Mouse (Mus musculus): ENCODE measurements at regions not wholly inside any gene's neighbourhood (a gene's known extent, or its start where the extent isn't known, plus 50 kb on each side); places are given as distances from the start of the nearest gene placed in this dataset.

DNA sequence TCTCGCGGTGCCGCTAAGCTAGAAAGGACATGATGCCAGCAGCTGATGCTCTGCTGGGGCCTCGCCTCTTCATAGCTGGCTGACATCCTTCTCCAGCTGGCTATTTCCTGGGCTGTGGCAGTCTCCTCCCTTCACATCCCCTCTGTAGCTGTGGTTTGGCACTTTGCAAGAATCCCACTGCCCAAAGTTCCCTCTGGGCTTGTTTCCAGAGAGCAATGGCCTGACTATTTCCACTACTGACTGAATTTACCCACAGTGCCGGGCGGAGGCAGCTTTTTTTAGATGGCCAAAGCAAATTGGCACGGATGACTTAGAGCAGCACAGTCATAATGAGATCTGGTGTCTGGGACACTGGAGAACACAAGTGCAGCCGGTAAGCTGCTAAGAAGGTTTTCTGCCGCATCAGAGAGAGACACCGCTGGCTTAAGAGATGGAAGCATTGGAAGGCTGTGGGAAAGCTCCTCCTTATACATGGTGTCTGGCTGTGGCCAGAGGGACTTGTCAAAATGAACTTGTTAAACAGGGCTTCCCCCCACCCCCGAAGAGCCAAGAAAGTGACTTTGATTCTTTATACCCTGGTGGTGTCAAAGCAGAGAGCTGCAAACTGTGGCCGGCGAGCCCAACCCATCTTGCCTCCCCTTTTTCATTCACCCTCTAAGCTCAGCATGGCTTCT, 98.5 kb downstream of the Dkk1 start:
- Histone ChIP-seq H3K4me1 (ENCODE audit: control insufficient read depth, insufficient read depth, low read length) (no peaks in the 10 kb centered on the region), H3K27ac (ENCODE audit: low read depth, low read length) (no peak overlapping the region), H3K9me3 (ENCODE audit: control insufficient read depth, low read length) (no peaks in the 10 kb centered on the region), H3K27me3 (ENCODE audit: control insufficient read depth, insufficient read depth, low read length) (no peaks in the 10 kb centered on the region), H3K4me3 (ENCODE audit: low read depth, low read length) (no peak overlapping the region), H3K4me2 (ENCODE audit: low read depth) (no peak overlapping the region), H3K9ac (ENCODE audit: low read length) (no peak overlapping the region), H3K36me3 (ENCODE audit: control insufficient read depth, insufficient read depth, low read length) (no peaks in the 10 kb centered on the region)
- WGBS: 88% methylated on average over 13 of the region's 13 CpGs
- ATAC-seq (ENCODE audit: insufficient read depth, low FRiP score, low TSS enrichment): no peak
- no peak for DNase-seq (ENCODE audit: low spot score)

DNA sequence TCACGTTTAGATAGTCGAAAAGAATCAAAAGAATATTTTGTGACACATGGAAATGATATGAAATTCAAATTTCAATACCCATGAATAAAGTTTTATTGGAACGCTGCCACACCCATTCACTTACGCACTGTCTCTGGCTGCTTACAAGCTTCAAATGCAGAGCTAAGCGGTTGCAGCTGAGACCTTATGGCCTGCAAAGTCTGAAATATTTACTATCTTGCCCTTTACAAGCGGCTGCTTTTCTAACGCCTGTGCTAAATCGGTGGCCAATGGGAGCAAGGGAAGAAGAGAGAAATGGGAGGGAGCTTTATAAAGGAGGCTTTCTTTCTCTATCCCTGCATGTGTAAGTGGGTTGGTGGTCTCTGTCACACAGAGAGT, 97.9 kb downstream of the Dkk1 start:
- no peaks in the 10 kb centered on the region for H3K27me3 ChIP-seq (ENCODE audit: control insufficient read depth, insufficient read depth, low read length)
- no peak overlapping the region for H3K4me3 ChIP-seq (ENCODE audit: low read depth, low read length)
- H3K27ac ChIP-seq (ENCODE audit: low read depth, low read length): no peak overlapping the region
- H3K4me2 ChIP-seq (ENCODE audit: low read depth): no peak overlapping the region
- H3K9me3 ChIP-seq (ENCODE audit: control insufficient read depth, low read length): no peaks in the 10 kb centered on the region
- ATAC-seq (ENCODE audit: insufficient read depth, low FRiP score, low TSS enrichment) (no peak), DNase-seq (ENCODE audit: low spot score) (no peak)
- 72% methylated on average over 8 of the region's 8 CpGs for WGBS
- H3K4me1 ChIP-seq (ENCODE audit: control insufficient read depth, insufficient read depth, low read length): no peaks in the 10 kb centered on the region
- H3K9ac ChIP-seq (ENCODE audit: low read length): no peak overlapping the region
- H3K36me3 ChIP-seq (ENCODE audit: control insufficient read depth, insufficient read depth, low read length): no peaks in the 10 kb centered on the region

DNA sequence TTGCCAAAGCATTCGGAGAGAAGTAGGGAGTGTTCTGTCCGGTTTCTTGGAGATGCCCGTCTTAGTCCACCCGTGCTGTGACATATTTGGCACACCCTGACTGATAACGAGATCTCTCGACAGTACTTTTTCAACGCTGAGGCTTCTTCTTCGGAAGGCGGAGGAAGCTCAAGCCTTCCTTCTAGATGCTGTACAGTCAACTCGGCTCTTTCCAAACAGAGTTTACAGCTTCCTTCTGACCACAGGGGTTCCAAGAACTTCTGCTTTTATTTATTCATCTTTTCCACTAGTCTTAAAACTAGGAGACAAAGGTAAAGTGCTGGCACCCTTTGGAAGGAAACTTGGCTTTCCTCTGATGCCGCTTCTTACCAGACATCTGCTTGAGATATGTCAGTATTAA, 96.8 kb downstream of the Dkk1 start:
- no peak overlapping the region for H3K4me3 ChIP-seq (ENCODE audit: low read depth, low read length)
- H3K9me3 ChIP-seq (ENCODE audit: control insufficient read depth, low read length): no peaks in the 10 kb centered on the region
- no peaks in the 10 kb centered on the region for H3K4me1 ChIP-seq (ENCODE audit: control insufficient read depth, insufficient read depth, low read length)
- WGBS: 89% methylated on average over 11 of the region's 11 CpGs
- DNase-seq (ENCODE audit: low spot score): no peak
- H3K36me3 ChIP-seq (ENCODE audit: control insufficient read depth, insufficient read depth, low read length): no peaks in the 10 kb centered on the region
- no peak overlapping the region for H3K27ac ChIP-seq (ENCODE audit: low read depth, low read length)
- no peak for ATAC-seq (ENCODE audit: insufficient read depth, low FRiP score, low TSS enrichment)
- no peak overlapping the region for H3K4me2 ChIP-seq (ENCODE audit: low read depth)
- no peak overlapping the region for H3K9ac ChIP-seq (ENCODE audit: low read length)
- no peaks in the 10 kb centered on the region for H3K27me3 ChIP-seq (ENCODE audit: control insufficient read depth, insufficient read depth, low read length)

DNA sequence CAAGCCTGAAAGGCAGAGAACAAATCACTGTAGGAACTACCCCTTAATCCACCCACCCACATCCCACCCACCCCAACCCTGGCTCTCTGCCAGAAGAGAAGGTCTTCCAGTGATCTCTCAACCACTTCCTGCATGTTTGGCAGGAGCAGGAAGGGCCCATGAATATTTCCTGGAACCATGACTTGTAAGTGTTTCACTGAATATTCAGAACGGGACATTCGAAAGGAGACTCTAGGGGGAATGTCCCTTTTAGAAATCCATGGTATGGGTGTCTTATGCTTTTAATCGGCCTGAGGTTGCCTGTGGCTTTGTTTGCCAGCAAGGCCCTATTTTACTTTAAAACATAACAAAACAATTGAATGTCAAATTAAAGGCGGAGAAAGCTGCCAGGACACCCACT, 66.0 kb downstream of the Dkk1 start:
- no peak overlapping the region for H3K4me2 ChIP-seq (ENCODE audit: low read depth)
- WGBS: 47% methylated on average over 4 of the region's 4 CpGs
- DNase-seq (ENCODE audit: low spot score): no peak

DNA sequence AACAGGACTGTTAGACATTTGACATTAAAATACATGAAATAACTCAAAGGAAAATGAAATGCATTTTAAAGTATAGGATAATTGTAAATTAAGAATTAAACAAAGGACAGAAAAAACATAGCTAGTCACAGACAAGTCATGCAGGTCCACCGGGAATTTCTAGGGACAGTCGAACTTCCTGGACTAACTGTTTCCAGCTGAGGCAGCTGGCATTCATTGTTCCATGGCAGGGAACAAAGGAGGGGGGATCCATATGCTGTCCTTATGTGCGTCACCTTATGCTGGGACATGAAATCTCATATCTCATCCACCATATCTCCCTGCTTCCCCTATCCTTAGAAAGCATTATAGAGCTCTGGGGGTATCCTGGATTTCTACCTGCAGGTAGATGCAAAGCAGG, 59.7 kb downstream of the Dkk1 start:
- no peaks in the 10 kb centered on the region for H3K9me3 ChIP-seq (ENCODE audit: control insufficient read depth, low read length)
- H3K4me2 ChIP-seq (ENCODE audit: low read depth): no peak overlapping the region
- no peak overlapping the region for H3K4me3 ChIP-seq (ENCODE audit: low read depth, low read length)
- ATAC-seq (ENCODE audit: insufficient read depth, low FRiP score, low TSS enrichment): no peak
- DNase-seq (ENCODE audit: low spot score): no peak
- H3K36me3 ChIP-seq (ENCODE audit: control insufficient read depth, insufficient read depth, low read length): no peaks in the 10 kb centered on the region
- no peak overlapping the region for H3K27ac ChIP-seq (ENCODE audit: low read depth, low read length)
- H3K9ac ChIP-seq (ENCODE audit: low read length): no peak overlapping the region
- no peaks in the 10 kb centered on the region for H3K27me3 ChIP-seq (ENCODE audit: control insufficient read depth, insufficient read depth, low read length)
- H3K4me1 ChIP-seq (ENCODE audit: control insufficient read depth, insufficient read depth, low read length): no peaks in the 10 kb centered on the region
- 31% methylated on average over 3 of the region's 3 CpGs for WGBS

More for the DNA sequence above, 66.0 kb downstream of the Dkk1 start:
- Histone ChIP-seq H3K27me3 (ENCODE audit: control insufficient read depth, insufficient read depth, low read length) (no peaks in the 10 kb centered on the region), H3K9ac (ENCODE audit: low read length) (no peak overlapping the region), H3K36me3 (ENCODE audit: control insufficient read depth, insufficient read depth, low read length) (no peaks in the 10 kb centered on the region), H3K27ac (ENCODE audit: low read depth, low read length) (no peak overlapping the region), H3K4me3 (ENCODE audit: low read depth, low read length) (no peak overlapping the region), H3K9me3 (ENCODE audit: control insufficient read depth, low read length) (no peaks in the 10 kb centered on the region), H3K4me1 (ENCODE audit: control insufficient read depth, insufficient read depth, low read length) (no peaks in the 10 kb centered on the region)
- ATAC-seq (ENCODE audit: insufficient read depth, low FRiP score, low TSS enrichment): no peak

DNA sequence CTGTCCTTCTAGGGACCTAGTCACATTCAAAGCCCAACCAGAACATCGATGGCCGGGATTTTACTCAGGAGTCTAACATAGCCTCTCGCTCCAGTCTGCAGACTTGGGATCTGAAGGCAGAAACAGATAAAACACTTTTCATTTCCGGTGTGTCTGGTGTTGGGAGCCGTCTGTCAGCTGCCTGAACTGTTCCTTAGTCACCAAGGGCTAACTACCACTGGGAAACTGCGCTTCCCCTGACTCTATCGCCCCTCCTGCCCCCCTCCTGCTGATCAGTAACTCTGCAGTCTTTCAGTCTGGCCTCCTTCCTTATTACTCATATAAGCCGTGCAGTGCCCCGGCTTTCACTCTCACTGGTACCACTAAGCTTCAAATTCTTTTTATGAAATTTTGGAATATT, 58.5 kb downstream of the Dkk1 start:
- no peaks in the 10 kb centered on the region for H3K27me3 ChIP-seq (ENCODE audit: control insufficient read depth, insufficient read depth, low read length)
- H3K4me2 ChIP-seq (ENCODE audit: low read depth): no peak overlapping the region
- no peak overlapping the region for H3K4me3 ChIP-seq (ENCODE audit: low read depth, low read length)
- DNase-seq (ENCODE audit: low spot score) (no peak), ATAC-seq (ENCODE audit: insufficient read depth, low FRiP score, low TSS enrichment) (no peak)
- no peaks in the 10 kb centered on the region for H3K9me3 ChIP-seq (ENCODE audit: control insufficient read depth, low read length)
- no peaks in the 10 kb centered on the region for H3K4me1 ChIP-seq (ENCODE audit: control insufficient read depth, insufficient read depth, low read length)
- H3K36me3 ChIP-seq (ENCODE audit: control insufficient read depth, insufficient read depth, low read length): no peaks in the 10 kb centered on the region
- H3K9ac ChIP-seq (ENCODE audit: low read length): no peak overlapping the region
- H3K27ac ChIP-seq (ENCODE audit: low read depth, low read length): no peak overlapping the region
- WGBS: 52% methylated on average over 9 of the region's 9 CpGs

All from neural tube, embryonic 11.5 days (tissue).